Mouse (Mus musculus) thymus, adult 2 months (tissue): ENCODE results near the gene Cflar. TPM values are rescaled to one million over a fixed set of nuclear protein-coding genes. Genes with fewer than 3 reads are reported as not detected.

Experiments
- DNase-seq: peaks from one replicate; pipeline ENCODE4 v3.0.0; 2021
- H3K27ac ChIP-seq: fragments of 200-500 bp; 2 replicates; pipeline ENCODE4 v1.5.1; 2012; ENCODE audit warnings: low read length, control low read depth; ENCODE audit not compliant: control insufficient read depth, insufficient read depth
- H3K27me3 ChIP-seq: fragments of 200-500 bp; 2 replicates; pipeline ENCODE4 v1.6.1; 2012; ENCODE audit warnings: mild to moderate bottlenecking, low read length, moderate library complexity, mixed read lengths; ENCODE audit not compliant: control insufficient read depth, insufficient read depth
- H3K36me3 ChIP-seq: fragments of 200-500 bp; 2 replicates; pipeline ENCODE4 v1.6.1; 2012; ENCODE audit warnings: mild to moderate bottlenecking, low read length, moderate library complexity; ENCODE audit not compliant: control insufficient read depth, insufficient read depth
- H3K4me1 ChIP-seq: fragments of 200-500 bp; replicated peaks from 2 replicates; pipeline ENCODE4 v1.6.1; 2012; ENCODE audit warnings: low read length; ENCODE audit not compliant: control insufficient read depth, insufficient read depth
- H3K4me3 ChIP-seq: fragments of 200-500 bp; 2 replicates; pipeline ENCODE4 v1.5.1; 2012; ENCODE audit warnings: mild to moderate bottlenecking, low read length, control low read depth, moderate library complexity; ENCODE audit not compliant: control insufficient read depth, insufficient read depth
- CTCF ChIP-seq: fragments of 200-500 bp; IDR thresholded peaks from 2 replicates; pipeline ENCODE4 v1.5.1; 2012; ENCODE audit warnings: mild to moderate bottlenecking, control low read depth, low read length, moderate library complexity, borderline replicate concordance; ENCODE audit not compliant: control insufficient read depth, poor library complexity, insufficient read depth; ENCODE audit errors: extremely low read depth
- POLR2A ChIP-seq: fragments of 200-500 bp; IDR thresholded peaks from 2 replicates; pipeline ENCODE4 v1.6.1; 2012; ENCODE audit warnings: mild to moderate bottlenecking, low read length, control low read depth, moderate library complexity; ENCODE audit not compliant: control insufficient read depth, poor library complexity, insufficient read depth; ENCODE audit errors: extremely low read depth
- WGBS: fragments of 180-500 bp; shearing (Covaris S2); methylation state at CpG from one replicate; pipeline ENCODE4 v1.1.7; 2018; 5-methylcytosine and 5-hydroxymethylcytosine counted together
- polyA plus RNA-seq: library from polyadenylated mRNA; depleted of rRNA; stranded (reverse); fragments of >200 nt; gene quantifications from 2 replicates; pipeline ENCODE4 v1.2.3, GENCODE M21; 2012

The Cflar gene
- polyA plus RNA-seq, 1 experiment = 83.9 TPM

GRCm38 (mm10) chr1:58773905-58774304, 62.6 kb downstream of the Cflar start:
- H3K4me1 ChIP-seq = peaks cover 11% of the 10 kb centered on the region
- TF ChIP-seq CTCF = no peak
- no peak for TF ChIP-seq POLR2A
- no peak overlapping the region for H3K4me3 ChIP-seq
- no peak for DNase-seq
- H3K27ac ChIP-seq = no peak overlapping the region
- WGBS = 13% methylated on average over 2 of the region's 2 CpGs
- H3K36me3 ChIP-seq = no peaks in the 10 kb centered on the region
- no peaks in the 10 kb centered on the region for H3K27me3 ChIP-seq

- TF ChIP-seq CTCF = no peak
- no peak for TF ChIP-seq POLR2A
- no peak for DNase-seq
- Histone ChIP-seq H3K36me3 (no peaks in the 10 kb centered on the region), H3K27me3 (no peaks in the 10 kb centered on the region), H3K27ac (no peak overlapping the region), H3K4me1 (peaks cover 9% of the 10 kb centered on the region), H3K4me3 (no peak overlapping the region)
- 97% methylated on average over 5 of the region's 5 CpGs for WGBS
Measured at GRCm38 (mm10) chr1:58775361-58775760, 64.1 kb downstream of the Cflar start.

- no peak for TF ChIP-seq POLR2A
- TF ChIP-seq CTCF = no peak
- 97% methylated on average over 1 of the region's 1 CpGs for WGBS
- Histone ChIP-seq H3K27ac (no peak overlapping the region), H3K4me3 (no peak overlapping the region), H3K27me3 (no peaks in the 10 kb centered on the region), H3K36me3 (no peaks in the 10 kb centered on the region), H3K4me1 (peaks cover 9% of the 10 kb centered on the region)
- DNase-seq = no peak
Measured at GRCm38 (mm10) chr1:58777583-58777982, 66.3 kb downstream of the Cflar start.

GRCm38 (mm10) chr1:58778226-58778625, 66.9 kb downstream of the Cflar start:
- peak; percentile 62 for DNase-seq
- Histone ChIP-seq H3K27ac (no peak overlapping the region), H3K27me3 (no peaks in the 10 kb centered on the region), H3K4me3 (no peak overlapping the region), H3K4me1 (peaks cover 8% of the 10 kb centered on the region), H3K36me3 (no peaks in the 10 kb centered on the region)
- WGBS = 21% methylated on average over 1 of the region's 1 CpGs
- TF ChIP-seq CTCF (no peak), POLR2A (no peak)

GRCm38 (mm10) chr1:58786276-58786675, 75.0 kb downstream of the Cflar start:
- Histone ChIP-seq H3K27ac (no peak overlapping the region), H3K27me3 (no peaks in the 10 kb centered on the region), H3K4me3 (no peak overlapping the region), H3K4me1 (no peaks in the 10 kb centered on the region), H3K36me3 (no peaks in the 10 kb centered on the region)
- 98% methylated on average over 2 of the region's 2 CpGs for WGBS
- TF ChIP-seq POLR2A (no peak), CTCF (no peak)
- no peak for DNase-seq

- H3K27ac ChIP-seq = no peak overlapping the region
- TF ChIP-seq POLR2A (no peak), CTCF (no peak)
- DNase-seq = no peak
- H3K27me3 ChIP-seq = no peaks in the 10 kb centered on the region
- 100% methylated on average over 4 of the region's 4 CpGs for WGBS
- H3K36me3 ChIP-seq = no peaks in the 10 kb centered on the region
- no peak overlapping the region for H3K4me3 ChIP-seq
- no peaks in the 10 kb centered on the region for H3K4me1 ChIP-seq
Measured at GRCm38 (mm10) chr1:58788410-58788809, 77.1 kb downstream of the Cflar start.

- Histone ChIP-seq H3K36me3 (peaks cover 7% of the 10 kb centered on the region), H3K27me3 (no peaks in the 10 kb centered on the region), H3K4me1 (peaks cover 15% of the 10 kb centered on the region), H3K4me3 (no peak overlapping the region), H3K27ac (no peak overlapping the region; the same call in 1 of the 2 replicates)
- TF ChIP-seq CTCF (no peak), POLR2A (no peak)
- DNase-seq = no peak
- 57% methylated on average over 2 of the region's 2 CpGs for WGBS
Measured at GRCm38 (mm10) chr1:58794705-58795104, 83.4 kb downstream of the Cflar start.
